Mouse (Mus musculus) CD4-positive, CD25-positive, alpha-beta regulatory T cell, adult 2 months (primary cell): ENCODE data around the gene Cx3cr1.

ENCODE experiments used
- DNase-seq: peaks from one replicate; pipeline ENCODE4 v3.0.0-alpha.2; 2012; ENCODE audit warnings: low read depth, low spot score

Cx3cr1 gene

DNA sequence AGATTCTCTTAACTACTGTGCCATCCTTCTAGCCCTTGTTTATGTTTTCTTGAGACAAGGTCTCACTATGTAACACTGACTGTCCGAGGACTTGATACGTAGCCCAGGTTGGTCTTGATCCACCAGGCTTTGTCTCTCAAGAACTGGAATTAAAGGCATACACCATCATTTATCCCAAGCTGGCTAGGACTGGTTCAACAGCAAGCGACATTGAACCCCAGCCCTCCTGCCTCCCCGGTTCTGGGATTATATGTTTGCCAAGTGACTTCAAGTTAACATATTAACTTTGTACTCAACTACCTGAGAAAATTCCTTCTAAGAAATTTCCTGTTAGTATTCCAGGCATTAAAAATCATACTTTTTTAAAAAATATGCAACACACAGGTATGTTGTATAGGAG lies 94.4 kb downstream of the Cx3cr1 start:
- DNase-seq: no peak

DNA sequence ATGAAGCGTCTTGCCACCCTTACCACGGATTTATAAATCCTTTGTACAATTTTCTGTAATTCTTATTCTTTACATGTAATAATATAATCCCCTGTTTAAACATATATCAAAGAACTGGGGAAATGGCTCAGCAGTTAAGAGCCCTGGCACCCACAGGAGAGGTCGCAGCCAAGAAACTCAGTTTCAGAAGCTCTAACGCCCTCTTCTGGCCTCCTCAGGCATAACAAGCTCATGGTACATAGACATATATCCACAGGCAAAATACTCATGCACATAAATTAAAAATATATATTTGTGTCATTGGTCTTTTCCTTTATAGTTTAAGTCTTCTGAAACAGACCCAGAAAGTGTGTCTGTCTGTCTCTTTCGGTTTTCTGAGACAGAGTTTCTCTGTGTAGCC lies 95.1 kb downstream of the Cx3cr1 start:
- peak; percentile 58 for DNase-seq

DNA sequence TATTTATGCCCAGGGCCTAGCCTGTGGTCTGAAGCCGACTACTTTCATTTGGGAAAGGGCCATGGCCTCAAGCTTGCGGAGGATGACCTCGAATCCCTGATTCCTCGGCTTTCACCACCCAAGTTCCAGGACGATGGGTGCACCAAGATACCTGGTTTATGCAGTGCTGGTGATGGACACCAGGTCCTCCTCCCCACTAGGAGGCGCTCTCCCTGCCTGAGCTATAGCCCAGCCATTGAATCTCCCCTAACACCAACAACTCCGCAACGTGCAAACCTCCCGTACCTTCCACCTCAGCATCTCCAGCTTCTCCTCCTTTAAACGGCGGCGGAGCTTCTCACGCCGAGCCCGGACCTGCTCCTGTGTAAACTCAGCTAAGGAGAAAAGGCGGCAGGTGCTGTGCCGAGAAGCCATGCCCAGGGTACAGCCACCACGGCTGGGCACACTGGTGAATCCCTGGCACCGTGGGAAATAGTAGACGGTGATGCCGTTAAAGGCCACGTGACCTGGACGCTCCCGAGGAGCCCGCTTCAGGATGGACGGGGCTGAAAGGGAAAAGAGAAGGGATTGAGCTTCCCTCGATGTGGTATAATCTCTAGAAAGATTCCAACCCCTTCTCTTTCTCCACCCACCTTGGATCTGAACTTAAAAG lies 95.7 kb downstream of the Cx3cr1 start:
- DNase-seq: peak; percentile 78

DNA sequence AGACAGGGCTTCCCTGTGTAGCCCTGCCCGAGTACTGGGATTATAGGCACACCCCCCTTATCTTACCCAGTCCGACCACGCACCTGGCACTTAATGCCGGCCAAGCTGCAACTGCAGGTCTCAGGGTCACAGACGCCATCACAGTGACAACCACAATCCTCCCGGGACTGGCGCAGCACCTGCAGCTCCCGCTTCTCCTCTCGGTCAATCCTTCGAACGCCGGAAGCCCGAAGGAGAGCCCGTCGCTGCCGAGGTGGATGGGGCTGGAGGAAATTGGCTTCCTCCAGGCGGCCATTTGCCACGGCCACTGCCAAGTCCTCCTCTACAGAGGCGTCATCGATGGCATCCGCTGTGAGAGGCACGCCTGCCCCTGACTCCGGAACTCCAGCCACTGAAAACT lies 96.4 kb downstream of the Cx3cr1 start:
- DNase-seq: no peak

DNA sequence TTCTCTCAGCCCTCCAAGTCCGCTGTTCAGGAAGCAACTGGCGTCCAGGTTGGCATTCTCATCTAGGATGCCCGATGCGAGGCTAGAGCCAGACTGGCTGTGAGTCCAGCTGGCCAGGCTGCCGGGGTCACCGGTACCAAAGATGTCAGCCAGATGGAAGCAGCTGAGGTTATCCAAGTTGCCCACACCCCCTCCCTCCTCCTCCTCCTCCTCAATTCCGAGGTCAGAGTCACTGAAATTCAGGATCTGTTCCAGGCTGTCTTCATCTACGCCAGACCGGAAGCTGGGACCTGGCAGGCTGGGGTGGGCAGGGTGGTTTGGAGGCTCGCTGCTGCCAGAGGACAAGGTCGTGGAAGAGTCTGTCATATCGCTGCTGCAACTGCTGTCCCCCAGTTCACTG lies 97.1 kb downstream of the Cx3cr1 start:
- no peak for DNase-seq

DNA sequence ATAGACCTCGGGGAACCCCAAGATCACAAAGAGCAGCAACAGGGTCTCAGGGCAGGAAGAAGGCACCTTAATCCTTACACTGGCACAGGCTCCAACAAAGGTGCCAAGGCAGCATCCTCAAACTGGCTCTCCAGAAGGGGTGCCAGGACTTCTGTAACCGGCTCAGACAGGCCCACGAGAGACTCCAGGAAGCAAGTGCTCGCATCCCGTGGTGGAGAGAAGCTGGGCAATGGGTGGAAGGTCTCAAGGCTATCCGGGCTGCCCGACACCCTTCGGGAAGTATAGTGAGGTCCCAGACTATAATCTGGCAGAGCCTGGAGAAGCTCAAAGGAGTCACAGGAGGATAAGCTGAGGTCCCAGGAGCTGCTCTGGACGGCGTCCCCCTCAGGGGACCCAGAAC lies 97.5 kb downstream of the Cx3cr1 start:
- no peak for DNase-seq

DNA sequence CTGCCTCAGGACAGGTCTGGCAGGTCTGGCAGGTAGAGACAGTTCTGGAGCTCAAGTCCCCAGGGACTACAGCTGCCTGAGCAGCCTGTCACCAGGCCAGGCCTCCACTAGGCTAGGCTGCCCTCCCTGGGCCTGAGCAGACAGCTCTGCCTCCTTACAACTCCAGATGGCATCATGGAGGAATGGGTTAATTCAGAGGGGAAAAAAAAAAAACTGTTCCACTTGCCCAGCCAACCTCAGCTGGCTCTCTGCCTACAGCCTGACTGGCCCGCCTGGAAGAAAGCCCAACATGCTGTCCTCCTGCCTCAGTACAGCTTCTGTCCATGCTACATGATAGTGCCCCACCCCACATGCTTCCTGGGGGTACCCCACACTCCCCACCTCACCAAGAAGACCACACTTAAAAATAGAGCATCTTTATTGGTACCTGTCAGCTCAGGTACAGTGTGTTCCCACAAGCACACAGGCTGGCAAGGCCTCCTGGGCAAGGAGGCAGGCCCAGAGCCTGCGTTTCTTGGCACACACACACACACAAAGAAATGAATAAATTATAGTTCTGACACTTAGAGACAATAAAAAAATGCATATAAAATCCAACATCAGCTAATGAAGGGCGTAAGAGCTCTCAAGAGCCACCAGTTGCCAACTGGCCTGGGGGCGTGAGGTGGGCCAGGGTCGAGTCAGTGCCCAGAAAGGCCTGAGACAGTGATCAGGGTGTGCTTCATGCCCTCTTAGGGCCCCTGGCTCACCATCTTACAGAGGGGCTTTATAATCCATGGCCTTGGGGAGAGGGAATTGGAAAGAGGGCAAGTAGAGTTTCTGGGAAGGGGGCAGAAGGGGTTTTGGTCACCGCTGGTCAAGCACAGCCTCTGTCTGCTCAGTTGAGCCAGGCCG lies 98.7 kb downstream of the Cx3cr1 start:
- peak; percentile 27 for DNase-seq

DNA sequence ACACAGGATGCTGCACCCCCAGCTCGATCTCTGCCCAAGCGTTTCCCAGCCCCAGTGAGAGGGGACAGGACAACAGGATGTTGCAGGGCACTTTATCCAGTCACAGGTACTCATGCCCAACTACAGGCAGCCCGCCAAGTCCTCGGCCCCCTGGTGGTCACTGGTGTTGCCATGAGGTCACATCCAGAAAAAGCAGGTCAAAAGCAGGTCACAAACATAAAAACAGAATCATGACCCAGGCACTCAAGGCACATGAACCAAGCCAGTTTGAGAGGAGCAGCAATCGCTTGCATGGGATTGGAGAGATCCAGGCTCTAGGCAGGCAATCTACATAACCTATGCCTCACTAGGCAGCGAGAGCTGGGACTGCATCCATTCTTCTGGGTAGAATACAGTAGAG lies 99.5 kb downstream of the Cx3cr1 start:
- DNase-seq: peak; percentile 70

DNA sequence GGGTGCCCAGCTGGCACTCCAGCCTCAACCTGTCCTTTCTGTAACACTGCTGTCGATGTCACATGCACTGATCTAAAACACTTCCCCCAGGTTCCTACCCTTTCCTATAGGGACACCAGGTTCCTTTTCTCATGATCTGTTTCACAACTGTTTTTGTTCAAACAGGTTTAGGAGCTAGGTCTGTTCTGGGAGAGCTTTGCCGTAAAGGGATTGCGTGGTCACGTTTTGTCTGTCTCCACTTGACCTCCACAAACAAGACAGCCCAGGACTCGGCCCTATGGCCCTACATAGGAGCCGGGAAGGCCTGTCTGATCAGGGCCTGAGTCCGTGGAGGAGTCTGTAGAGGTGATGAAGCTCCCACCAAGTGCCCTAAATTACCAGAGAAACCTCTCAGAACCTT lies 99.9 kb downstream of the Cx3cr1 start:
- DNase-seq: no peak

DNA sequence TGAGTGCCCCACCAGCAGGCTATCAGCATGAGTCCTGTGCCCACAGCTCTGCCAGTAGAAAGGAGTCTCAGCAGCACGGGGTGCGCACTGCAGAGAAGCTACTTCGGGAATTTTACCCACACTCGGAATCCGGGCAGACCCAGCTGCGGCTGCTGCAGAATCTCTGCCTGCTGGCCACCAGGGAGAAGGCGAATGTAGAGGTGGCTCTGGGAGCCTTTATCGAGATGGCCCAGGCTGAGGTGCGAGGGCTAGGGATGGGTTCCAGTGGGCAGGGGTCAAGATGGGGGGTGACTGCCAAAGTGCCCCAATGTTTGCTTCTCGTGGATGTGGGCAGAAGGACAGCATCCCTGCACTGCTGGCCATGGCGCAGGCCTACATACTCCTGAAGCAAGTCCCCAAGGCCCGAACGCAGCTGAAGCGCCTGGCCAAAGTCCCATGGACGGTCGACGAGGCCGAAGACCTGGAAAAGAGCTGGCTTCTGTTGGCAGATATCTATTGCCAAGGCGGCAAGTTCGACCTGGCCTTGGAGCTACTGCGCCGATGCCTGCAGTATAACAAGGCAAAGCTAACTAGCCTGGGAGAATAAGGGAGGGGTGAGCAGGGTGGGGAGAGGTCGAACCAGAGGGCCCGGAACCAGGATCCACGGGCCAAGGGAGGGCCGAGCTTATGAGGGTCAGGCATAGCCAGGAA lies 103.3 kb downstream of the Cx3cr1 start:
- no peak for DNase-seq

DNA sequence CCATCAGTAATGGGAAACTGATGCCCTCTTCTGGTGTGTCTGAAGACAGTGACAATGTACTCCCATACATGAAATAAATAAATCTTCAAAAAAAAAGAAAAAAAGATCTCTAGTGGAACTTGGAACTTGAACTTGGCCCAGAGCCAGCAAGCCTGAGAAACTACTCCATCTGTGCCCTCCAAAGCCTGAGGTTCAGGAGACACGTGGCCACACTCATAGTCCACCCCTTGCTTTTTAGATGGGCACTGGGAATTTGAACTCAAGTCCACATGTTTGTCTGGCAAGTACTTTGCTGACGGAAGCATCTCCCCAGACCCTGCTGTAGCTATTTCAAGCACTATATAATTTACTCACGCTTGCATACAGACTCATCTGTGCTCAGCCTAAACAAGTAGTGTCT lies 104.5 kb downstream of the Cx3cr1 start:
- no peak for DNase-seq

DNA sequence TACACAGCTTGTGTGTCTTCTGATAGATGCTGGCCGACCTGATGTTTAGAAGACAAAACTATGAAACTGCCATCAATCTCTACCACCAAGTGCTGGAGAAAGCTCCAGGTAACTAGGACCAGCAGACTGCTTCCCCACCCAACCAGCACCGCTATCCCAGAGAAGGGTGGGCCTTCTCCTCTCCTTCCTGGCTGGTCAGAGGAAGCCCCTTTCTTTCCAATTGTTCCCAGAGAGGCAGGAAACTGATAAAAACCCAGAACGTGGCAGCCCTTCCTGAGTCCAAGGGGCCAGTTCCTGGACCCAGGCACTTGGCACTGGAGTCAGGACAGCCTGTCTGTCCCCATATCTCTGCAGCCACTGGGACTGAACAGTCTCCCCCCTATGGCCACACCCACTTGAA lies 105.5 kb downstream of the Cx3cr1 start:
- no peak for DNase-seq

DNA sequence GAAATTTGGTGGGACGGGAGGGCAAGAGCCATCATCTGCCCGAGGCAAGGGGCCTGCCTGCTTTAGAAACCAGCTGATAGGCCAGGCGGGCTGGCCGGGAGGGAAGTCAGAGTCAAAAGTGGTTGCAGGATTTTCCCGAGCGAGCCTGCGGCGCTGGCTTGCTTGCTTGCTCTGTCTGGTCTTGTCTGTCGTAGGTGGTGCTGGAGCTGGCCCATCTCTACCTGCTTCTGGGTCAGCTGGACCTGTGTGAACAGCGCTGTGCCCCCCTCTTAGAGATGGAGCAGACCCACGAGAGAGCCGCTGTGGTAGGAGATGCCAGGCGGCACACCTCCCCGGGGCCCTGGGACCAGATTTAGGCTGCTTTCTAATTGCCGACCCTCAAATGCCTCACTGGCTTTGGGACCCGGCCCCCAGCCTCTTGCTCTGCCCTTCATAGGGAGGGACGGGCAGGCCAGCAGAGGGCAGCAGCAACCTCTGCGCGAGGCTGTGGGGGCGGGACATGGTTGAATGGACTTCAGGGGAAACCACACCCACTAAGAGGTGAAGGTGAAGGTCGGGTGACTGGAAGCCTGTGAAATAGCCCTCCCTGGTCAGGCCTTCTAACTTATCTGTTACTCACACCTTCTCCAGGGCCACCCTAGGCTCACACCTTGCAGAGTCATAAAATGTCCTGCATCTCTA lies 106.6 kb downstream of the Cx3cr1 start:
- DNase-seq: peak; percentile 89

DNA sequence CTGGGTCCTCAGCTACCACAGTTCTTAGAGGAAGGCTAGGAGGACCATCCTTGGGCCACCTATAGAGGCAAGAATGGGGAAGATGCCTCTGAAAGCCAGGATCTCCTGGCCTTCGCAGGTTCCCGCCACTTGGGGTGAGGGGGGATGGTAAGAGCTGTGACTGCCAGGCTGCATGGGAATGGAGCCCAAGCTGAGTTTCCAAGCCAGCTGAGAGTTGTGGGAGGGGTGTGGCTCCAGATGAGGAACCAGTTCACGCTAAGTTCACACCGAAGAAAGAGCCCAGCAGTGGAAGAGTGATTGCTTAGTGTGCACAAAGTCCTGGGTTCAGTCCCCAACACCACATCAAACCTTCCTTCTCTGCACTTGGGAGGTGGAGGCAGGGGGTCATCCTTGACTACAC lies 107.5 kb downstream of the Cx3cr1 start:
- no peak for DNase-seq

DNA sequence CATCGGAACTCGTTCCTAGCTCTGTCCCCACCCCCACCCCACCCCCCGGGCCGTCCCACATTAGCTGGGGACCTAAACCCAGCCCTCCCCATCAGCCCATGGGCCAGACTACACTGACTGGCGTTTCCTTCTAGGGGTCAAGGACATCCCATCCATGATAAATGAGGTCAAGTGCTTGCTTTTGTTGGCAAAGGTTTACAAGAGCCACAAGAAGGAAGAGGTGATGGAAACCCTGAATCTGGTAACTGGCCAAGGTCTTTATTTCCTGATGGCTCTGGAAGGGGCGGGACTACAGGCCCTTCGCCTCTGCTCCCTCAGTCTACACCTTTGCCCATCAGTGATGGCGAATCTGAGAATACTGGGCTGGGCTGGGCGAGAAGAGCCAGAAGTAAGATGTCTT lies 110.8 kb downstream of the Cx3cr1 start:
- DNase-seq: no peak

DNA sequence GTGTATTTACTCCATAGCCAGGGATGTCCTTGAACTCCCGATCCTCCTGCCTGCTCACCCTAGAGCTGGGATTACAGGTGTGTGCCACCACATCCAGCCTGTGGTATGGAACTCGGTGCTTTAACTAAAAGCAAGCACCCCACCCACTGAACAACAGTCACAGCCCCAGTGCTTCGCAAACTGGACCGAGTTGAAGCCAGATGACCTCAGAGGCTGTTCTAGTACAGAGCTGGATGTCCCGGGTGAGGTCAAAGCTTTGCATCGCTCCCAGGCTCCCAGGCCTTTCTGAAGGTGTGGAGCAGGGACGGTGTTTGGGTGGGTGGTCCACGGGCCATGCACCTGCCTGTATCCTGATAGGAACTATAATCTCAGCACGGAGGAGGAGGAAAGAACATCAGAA lies 118.3 kb downstream of the Cx3cr1 start:
- no peak for DNase-seq

DNA sequence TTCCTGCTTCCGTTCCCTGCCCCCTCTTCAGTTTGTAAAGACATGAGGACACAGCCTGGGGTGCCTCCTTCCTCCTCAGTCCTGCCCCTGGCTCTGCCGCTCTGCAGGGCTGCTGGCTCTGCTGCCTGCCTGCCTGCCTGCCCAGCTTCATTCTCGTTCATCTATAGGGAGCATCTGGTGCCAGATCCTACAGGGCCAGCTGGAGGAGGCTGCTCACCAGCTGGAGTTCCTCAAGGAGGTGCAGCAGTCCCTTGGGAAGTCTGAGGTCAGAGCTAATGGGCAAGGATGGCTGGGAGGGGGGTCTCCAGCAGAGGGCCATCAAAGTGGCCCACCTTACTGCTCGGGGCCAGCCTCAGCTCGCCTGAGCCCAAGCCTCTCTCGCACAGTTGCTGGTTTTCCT lies 119.2 kb downstream of the Cx3cr1 start:
- DNase-seq: no peak

DNA sequence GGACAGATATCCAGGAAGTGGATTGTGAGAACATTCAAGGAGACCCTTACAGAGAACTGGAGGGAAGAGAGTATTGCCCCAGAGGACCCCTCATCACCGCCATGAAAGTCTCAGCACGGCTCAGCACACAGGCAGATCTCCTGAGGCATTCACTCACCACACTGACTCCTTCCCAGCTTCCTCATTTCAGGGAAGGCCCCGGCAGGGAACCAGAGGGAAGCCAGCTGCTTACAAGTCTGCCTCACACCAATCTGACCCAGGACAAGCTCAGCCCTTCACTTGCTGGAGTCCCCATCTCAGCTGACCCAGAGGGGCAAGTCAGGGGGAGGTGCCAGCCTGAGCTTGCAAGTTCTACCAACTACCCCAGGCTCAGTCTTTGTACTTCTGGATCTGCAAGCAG lies 120.9 kb downstream of the Cx3cr1 start:
- no peak for DNase-seq

DNA sequence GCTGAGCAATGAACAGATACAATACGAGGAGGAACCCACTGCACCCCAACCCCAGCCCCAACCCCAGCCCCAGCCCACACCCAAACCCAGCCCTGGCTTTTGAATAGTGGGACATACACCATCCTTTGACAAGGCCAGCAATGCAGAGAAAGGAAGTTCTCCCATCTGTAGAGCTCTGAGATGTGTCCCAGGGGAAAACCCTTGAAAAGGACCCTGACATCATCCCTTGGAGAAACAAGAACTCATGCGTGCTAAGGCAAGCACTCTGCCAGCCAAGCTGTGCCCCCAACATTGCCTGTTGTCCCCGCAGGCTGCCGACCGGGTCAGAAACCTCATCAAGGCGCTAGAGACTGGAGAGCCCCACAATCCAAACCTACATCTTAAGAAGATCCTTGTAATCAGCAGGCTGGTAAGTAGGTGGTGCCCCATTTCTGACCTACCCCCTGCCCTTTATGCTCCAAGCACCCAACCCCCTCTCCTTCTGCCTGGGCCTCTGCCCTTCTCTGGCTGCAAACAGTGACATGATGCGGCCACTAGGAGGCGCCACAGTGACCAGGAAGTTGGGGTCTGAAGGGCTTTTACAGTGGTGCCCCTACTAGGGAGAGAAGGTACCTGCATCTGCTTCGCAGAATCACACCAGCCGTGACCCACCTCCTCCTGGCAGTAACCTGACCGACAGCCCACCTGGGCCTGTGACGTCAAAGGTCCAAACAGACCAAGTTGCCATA lies 124.3 kb downstream of the Cx3cr1 start:
- peak; percentile 76 for DNase-seq

DNA sequence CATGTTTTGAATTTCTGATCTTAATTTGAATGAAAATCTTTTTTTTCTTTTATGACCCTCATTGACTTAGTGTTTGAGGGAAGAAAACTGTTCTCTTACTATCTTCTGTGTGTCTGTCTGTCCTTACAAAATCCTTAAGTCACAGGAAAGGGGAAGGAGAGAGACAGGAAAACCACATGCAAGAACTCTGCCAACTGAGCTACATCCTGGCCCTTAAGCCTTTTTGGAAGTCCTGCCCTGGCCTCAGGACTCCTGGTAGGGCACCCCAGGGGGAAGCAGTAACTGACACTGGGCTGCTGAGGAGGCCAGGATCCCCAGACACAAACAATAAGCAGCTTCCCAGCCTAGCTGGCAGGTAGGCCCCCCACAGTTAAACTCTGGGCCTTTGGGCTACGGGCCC lies 126.4 kb downstream of the Cx3cr1 start:
- no peak for DNase-seq

DNA sequence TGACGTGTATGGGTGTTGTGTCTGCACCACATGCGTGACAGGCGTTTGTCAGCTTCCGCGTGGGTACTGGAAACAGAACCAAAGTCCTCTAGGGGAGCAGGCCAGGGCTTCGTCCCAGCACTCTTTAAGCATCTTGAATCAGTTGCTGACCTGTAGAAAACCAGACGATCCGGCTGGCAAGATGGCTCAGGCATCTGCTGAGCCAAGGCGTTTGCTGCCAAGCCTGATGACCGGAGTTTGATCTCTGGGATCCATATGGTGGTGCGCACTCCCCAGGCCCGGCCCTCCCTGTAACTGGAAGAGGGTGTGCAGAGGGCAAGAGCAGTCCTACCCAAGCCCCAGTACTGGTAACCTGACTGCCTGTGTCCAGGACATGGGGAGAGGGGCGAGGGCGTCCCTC lies 127.8 kb downstream of the Cx3cr1 start:
- no peak for DNase-seq
